In genomic region chr1:133236693-133237440, GRCm38 (mm10) we compare ENCODE assay signal across 8 mouse cellular contexts.
DNase-seq lines count a peak whose midpoint lies in the region; ATAC-seq and TF ChIP-seq lines count a peak whose summit lies in the region.

No protein-coding gene starts in this region.

- H3K9ac ChIP-seq in limb, embryonic 14.5 days (ENCODE audit: low read depth, low read length, severe bottlenecking), result 0 out of 2 replicates have a peak overlapping the region, but pooled peaks have one; percentile 0
- H3K9ac ChIP-seq in midbrain, embryonic 15.5 days, result no peak overlapping the region

- TF ChIP-seq POLR2A in limb, embryonic 14.5 days (IDR thresholded peaks at IDR 0.05; ENCODE audit: borderline replicate concordance, extremely low read depth, insufficient read depth, insufficient read length), result no peak

- peak overlapping the region; percentile 85 for H3K27ac ChIP-seq in embryonic facial prominence, embryonic 10.5 days (replicated peaks)
- peak overlapping the region; percentile 19 for H3K27ac ChIP-seq in limb, embryonic 14.5 days (replicated peaks; ENCODE audit: low read depth, low read length)
- H3K27ac ChIP-seq in midbrain, embryonic 15.5 days, result 0 out of 2 replicates have a peak overlapping the region, but pooled peaks have one; percentile 32

- in situ Hi-C loops in Patski (cut with MboI; ENCODE audit: low pct_unique_long_range_greater_than_20kb), result no loop called here

- CTCF ChIA-PET in Patski (lab: Charles Lee), result interaction anchor here (0.7 to 1.4 kb wide), 4 partner anchors 22 to 458 kb away, joined by 3 to 6 read pairs (median 3); no protein-coding TSS in a partner anchor

- H3K27me3 ChIP-seq in Patski, result no peaks in the 10 kb centered on the region
- 0 out of 2 replicates have a peak, but pooled peaks cover 7% of the 10 kb centered on the region for H3K27me3 ChIP-seq in embryonic facial prominence, embryonic 10.5 days (replicated peaks; ENCODE audit: low read depth, poor library complexity, severe bottlenecking)
- no peaks in the 10 kb centered on the region for H3K27me3 ChIP-seq in limb, embryonic 14.5 days (ENCODE audit: control insufficient read depth, insufficient read depth, low read length)
- no peaks in the 10 kb centered on the region for H3K27me3 ChIP-seq in midbrain, embryonic 15.5 days (replicated peaks)

- ATAC-seq in Patski, result peak; percentile 55
- ATAC-seq in limb, embryonic 14.5 days (ENCODE audit: low FRiP score, low read depth), result peak; percentile 66
- peak; percentile 40; the same call in 1 of the 2 replicates for ATAC-seq in midbrain, embryonic 15.5 days (replicated peaks)

- peak overlapping the region; percentile 19 for H3K4me3 ChIP-seq in embryonic facial prominence, embryonic 10.5 days
- H3K4me3 ChIP-seq in limb, embryonic 14.5 days (replicated peaks; ENCODE audit: low read length), result no peak overlapping the region
- H3K4me3 ChIP-seq in midbrain, embryonic 15.5 days, result no peak overlapping the region

- TF ChIP-seq CTCF in Patski (IDR thresholded peaks at IDR 0.05), result no peak

- 0 out of 2 replicates have a peak overlapping the region, but pooled peaks have one; percentile 5 for H3K4me2 ChIP-seq in limb, embryonic 14.5 days (replicated peaks; ENCODE audit: low read depth, low read length, severe bottlenecking)
- H3K4me2 ChIP-seq in midbrain, embryonic 15.5 days, result no peak overlapping the region

- DNase-seq in Patski (ENCODE audit: low read depth, low spot score), result no peak
- peak; percentile 65 for DNase-seq in embryonic facial prominence, embryonic 10.5 days (ENCODE audit: low spot score)
- DNase-seq in heart, postnatal 4 days, result peak; percentile 77
- DNase-seq in limb, embryonic 14.5 days (ENCODE audit: low spot score), result peak; percentile 48
- DNase-seq in ovary, postnatal 10 days (ENCODE audit: low spot score), result no peak
- DNase-seq in frontal cortex, adult 2 months (ENCODE audit: extremely low spot score in 1 of 2, low spot score in 1 of 2), result no peak
- DNase-seq in spleen, postnatal 10 days (ENCODE audit: low spot score in 2 of 2), result no peak

- no peaks in the 10 kb centered on the region for H3K36me3 ChIP-seq in embryonic facial prominence, embryonic 10.5 days (replicated peaks)
- H3K36me3 ChIP-seq in limb, embryonic 14.5 days (ENCODE audit: control insufficient read depth, insufficient read depth, low read length), result no peaks in the 10 kb centered on the region
- no peaks in the 10 kb centered on the region for H3K36me3 ChIP-seq in midbrain, embryonic 15.5 days (replicated peaks)

- 28% methylated on average over 8 of the region's 8 CpGs for WGBS in embryonic facial prominence, embryonic 10.5 days
- WGBS in limb, embryonic 14.5 days, result 18% methylated on average over 8 of the region's 8 CpGs
- WGBS in midbrain, embryonic 15.5 days, result 39% methylated on average over 8 of the region's 8 CpGs

- H3K9me3 ChIP-seq in embryonic facial prominence, embryonic 10.5 days, result no peaks in the 10 kb centered on the region
- H3K9me3 ChIP-seq in limb, embryonic 14.5 days (ENCODE audit: control insufficient read depth, low read length), result no peaks in the 10 kb centered on the region
- H3K9me3 ChIP-seq in midbrain, embryonic 15.5 days, result no peaks in the 10 kb centered on the region

- POLR2A ChIA-PET in Patski (lab: Charles Lee), result no interaction called here

- peaks cover 61% of the 10 kb centered on the region for H3K4me1 ChIP-seq in embryonic facial prominence, embryonic 10.5 days
- peaks cover 30% of the 10 kb centered on the region for H3K4me1 ChIP-seq in limb, embryonic 14.5 days (ENCODE audit: control insufficient read depth, insufficient read depth, low read length)
- H3K4me1 ChIP-seq in midbrain, embryonic 15.5 days, result peaks cover 14% of the 10 kb centered on the region

Comparison
In these comparisons a context has a peak if more than half of its experiments do, and no peak if none do; other contexts are left out.
1. DNase-seq: peak in embryonic facial prominence, embryonic 10.5 days (single experiment), heart, postnatal 4 days (single experiment) and limb, embryonic 14.5 days (single experiment); none in Patski (single experiment), ovary, postnatal 10 days (single experiment), frontal cortex, adult 2 months (0 of 2) and spleen, postnatal 10 days (0 of 2).
2. H3K27ac ChIP-seq: peak in every context shown above with its lines; median percentile 85 in embryonic facial prominence, embryonic 10.5 days; 32 in midbrain, embryonic 15.5 days; 19 in limb, embryonic 14.5 days.
3. Peak in every context shown above with its lines, with median percentiles within 50 percentile points of each other: ATAC-seq.